Mouse (Mus musculus) lung, postnatal 0 days (tissue): ENCODE measurements around the gene Tgif1.

Experiments used
- CTCF ChIP-seq: IDR thresholded peaks from 2 replicates; pipeline ENCODE4 v1.5.1; 2016; ENCODE audit warnings: antibody characterized with exemption, mild to moderate bottlenecking
- EP300 ChIP-seq: IDR thresholded peaks from 2 replicates; pipeline ENCODE4 v1.6.1; 2016; ENCODE audit warnings: antibody characterized with exemption, mild to moderate bottlenecking, control low read depth

DNA sequence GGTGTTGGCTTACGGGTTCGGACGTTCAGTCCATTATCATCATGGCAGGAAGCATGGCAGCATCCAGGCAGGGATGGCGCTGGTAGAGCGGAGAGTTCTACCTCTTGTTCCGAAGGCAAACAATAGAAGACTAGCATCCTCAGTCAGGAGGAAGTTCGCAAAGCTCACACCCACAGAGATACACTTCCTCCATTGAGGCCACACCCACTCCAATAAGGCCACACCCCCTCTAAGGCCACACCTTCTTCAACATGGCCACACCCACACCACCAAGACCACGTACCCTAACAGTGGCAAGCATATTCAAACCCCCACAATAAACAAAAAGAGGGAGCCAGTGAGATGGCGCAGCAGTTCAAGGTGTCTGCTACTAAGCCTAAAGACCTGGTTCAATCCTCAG lies 47.5 kb downstream of the Tgif1 start:
- TF ChIP-seq CTCF (no peak), EP300 (no peak)
